Mouse (Mus musculus) c-Kit-positive CD71-positive TER-119-positive erythroid progenitor cells, embryonic 14.5 days (primary cell): ENCODE results near the gene Mid1.
"Not testable (repeated sequence)": the region's sequence is repeated elsewhere in the genome, so short reads cannot be mapped to it uniquely, and the experiment has no call there.

ENCODE experiments used
- DNase-seq: peaks from one replicate; pipeline ENCODE4 v3.0.0-alpha.2; 2013; ENCODE audit warnings: low spot score

Mid1 gene

DNA sequence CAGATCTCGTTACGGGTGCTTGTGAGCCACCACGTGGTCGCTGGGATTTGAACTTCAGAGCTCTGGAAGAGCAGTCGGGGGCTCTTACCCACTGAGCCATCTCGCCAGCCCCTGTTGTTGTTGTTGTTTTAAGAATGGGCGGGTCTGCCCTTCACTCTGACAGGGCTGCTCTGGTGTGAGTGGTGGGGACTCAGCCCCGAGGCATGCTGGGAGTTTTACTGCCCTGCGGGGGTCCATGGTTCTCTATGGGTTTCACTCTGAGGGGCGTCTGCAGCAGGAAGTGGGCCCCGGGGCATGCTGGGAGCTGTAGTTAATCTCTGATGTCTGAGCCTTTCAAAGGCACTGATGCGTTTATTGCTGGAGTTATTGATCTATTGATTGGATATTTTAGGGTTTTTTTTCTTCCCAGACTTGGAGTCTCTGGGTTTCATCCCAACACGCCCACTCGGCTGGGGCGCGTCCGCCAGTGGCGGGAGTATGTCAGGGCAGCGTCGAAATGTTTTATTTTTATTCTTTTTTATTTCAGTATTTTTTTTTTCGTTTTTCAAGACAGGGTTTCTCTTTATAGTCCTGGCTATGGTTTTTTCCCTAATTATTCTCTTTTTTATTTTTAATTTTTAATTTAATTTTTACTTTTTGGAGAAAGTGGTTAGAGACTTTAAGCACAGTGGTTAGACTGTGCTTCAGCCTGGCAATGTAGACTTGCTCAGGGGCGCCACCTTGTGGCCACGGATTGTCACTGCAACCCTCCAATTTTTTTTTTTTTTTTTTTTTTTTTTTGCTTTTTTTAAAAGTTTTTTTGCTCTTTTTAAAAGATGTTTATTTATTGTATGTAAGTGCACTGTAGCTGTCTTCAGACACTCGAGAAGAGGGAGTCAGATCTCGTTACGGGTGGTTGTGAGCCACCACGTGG lies 332.6 kb downstream of the Mid1 start:
- not testable (repeated sequence) for DNase-seq

DNA sequence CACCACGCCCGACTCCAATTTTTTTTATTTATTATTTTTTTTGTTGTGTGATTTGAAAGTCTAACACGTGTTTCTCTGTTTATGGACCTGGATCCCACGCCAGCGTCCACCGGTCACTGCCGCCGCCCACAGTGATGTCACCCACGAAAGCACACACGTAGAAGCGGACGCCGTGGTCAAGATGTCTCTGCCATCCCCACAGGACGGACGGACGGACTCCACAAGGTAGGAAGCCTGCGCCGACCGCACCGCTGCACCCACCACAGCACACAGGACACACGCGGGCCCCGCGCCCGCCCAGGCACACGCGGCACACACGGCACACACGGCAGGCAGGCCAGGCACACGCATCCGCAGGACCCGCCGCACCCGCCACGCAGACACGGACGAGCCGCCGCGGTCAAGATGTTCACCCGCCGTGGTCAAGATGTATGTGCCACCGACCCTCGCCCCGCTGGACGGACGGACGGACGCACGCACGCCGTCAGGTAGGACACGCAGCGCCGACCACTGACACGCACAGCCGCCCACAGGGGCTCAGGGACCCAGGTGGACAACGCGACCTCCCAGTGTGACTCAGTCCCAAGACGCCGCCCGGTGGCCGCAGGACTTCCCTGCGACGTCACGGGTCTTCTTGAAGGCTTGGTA lies 333.7 kb downstream of the Mid1 start:
- not testable (repeated sequence) for DNase-seq

DNA sequence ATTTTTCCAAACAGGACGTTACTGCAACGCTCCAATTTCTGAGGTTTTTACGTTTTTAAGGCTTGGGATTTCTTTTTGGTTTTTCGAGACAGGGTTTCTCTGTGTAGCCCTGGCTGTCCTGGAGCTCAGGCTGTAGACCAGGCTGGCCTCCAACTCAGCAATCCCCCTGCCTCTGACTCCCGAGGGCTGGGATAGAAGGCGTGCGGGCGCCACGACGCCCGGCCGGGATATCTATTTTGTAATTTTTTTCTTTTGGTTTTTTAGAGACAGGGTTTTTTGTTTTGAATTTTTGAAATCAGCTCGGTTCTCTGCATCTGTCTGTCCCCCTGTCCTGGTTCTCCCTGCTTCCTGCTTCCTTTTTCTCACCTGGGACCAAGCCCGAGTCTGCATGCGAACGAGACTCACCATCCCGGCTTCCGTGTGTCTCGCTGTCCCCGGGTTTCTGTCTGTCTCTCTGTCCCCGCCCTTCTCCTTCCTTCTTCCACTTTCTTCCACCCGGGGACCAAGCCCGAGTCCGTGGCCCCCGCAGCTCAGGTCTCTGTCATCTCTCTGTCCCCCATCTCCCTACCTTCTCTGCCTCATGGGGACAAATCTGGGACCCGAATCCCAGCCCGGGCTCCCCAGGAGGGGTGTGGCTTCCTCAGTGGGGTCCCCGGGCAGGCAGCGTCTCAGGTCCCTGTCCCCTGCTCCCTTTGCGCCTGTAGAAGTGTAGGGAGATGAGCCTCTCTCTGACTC lies 334.4 kb downstream of the Mid1 start:
- DNase-seq = not testable (repeated sequence)

DNA sequence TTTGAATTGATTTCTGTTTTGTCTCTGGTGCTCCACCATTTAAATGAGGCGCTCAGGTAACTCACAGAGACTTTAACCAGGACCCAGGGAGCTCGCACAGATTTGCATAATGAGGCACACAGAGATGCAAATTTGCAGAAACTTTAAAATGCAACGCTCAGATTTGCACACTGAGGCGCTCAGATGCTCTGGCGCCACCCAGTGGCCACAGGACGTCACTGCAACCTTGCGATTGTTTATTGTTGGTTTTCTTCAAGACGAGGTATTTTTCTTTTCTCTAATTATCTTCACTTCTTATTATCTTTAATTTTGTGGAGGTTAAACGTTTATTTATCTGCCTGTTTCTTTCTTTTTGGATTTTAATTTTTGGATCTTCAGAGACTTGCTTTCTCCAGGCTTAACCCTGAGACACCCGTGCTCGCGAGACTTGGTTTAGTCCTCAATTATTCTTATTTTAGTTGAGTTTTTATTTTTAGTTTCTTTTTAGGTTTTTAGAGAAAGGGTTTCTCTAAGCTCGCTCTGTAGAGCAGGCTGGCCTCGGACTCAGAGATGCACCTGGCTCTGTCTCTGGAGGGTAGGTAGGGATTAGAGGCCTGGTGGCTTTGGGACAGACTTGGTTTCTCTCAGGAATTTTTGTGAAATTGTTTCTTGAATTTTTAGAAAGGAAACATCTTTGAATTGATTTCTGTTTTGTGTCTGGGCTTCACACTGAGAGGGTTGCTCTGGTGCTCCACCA lies 335.1 kb downstream of the Mid1 start:
- not testable (repeated sequence) for DNase-seq

DNA sequence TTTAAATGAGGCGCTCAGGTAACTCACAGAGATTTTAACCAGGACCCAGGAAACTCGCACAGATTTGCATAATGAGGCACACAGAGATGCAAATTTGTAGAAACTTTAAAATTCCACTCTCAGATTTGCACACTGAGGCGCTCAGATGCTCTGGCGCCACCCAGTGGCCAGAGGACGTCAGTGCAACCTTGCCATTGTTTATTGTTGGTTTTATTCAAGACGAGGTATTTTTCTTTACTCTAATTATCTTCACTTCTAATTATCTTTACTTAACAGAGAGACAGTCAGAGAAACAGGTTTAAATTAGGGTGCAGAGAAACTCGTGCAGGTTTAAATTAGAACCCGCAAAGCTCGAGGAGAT lies 335.7 kb downstream of the Mid1 start:
- not testable (repeated sequence) for DNase-seq

DNA sequence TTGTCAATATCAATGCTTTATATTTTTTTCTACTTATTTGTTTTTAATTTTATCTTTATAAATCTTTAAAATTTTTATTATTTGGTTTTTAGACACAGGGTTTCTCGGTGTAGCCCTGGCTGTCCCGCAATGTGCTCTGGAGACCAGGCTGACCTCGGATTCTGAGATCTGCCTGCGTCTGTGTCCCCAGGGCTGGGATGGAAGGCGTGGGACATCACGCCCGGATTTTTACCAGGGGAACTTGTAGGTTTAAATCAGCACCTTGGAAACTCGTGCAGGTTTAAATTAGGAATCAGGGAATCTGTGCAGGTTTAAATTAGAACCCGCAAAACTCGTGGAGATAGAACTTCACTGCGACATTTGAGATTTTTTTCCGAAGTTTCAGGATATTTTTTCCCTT lies 336.2 kb downstream of the Mid1 start:
- DNase-seq = not testable (repeated sequence)

DNA sequence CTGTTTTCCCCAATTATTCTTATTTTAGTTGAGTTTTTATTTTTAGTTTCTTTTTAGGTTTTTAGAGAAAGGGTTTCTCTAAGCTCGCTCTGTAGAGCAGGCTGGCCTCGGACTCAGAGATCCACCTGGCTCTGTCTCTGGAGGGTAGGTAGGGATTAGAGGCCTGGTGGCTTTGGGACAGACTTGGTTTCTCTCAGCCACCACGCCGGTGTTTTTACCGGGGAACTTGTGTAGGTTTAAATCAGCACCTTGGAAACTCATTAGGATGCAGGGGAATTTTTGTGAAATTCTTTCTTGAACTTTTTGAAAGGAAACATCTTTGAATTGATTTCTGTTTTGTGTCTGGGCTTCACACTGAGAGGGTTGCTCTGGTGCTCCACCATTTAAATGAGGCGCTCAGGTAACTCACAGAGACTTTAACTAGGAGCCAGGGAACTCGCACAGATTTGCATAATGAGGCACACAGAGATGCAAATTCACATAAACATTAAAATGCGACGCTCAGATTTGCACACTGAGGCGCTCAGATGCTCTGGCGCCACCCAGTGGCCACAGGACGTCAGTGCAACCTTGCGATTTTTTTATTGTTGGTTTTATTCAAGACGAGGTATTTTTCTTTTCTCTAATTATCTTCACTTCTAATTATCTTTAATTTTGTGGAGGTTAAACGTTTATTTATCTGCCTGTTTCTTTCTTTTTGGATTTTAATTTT lies 336.9 kb downstream of the Mid1 start:
- not testable (repeated sequence) for DNase-seq
